In genomic region chr2:69822361-69823128, GRCm38 (mm10) we compare ENCODE assay signal across 7 mouse cellular contexts. TPM values are rescaled to one million over a fixed set of nuclear protein-coding genes. Genes with fewer than 3 reads are reported as not detected.
A peak's percentile ranks its signal among the peaks of the same experiment; 100 is the strongest.
DNase-seq lines count a peak whose midpoint lies in the region; ATAC-seq and TF ChIP-seq lines count a peak whose summit lies in the region.

No protein-coding gene starts in this region.

- no peaks in the 10 kb centered on the region for H3K9me3 ChIP-seq in forebrain, embryonic 16.5 days (ENCODE audit: control insufficient read depth, low read length)
- H3K9me3 ChIP-seq in hindbrain, embryonic 10.5 days: no peaks in the 10 kb centered on the region

- no peaks in the 10 kb centered on the region for H3K36me3 ChIP-seq in forebrain, embryonic 16.5 days (ENCODE audit: control insufficient read depth, insufficient read depth)
- peaks cover 13% of the 10 kb centered on the region; the same call in 1 of the 2 replicates for H3K36me3 ChIP-seq in hindbrain, embryonic 10.5 days

- no peak for TF ChIP-seq CTCF in cerebellum, adult 2 months (IDR thresholded peaks at IDR 0.05; ENCODE audit: borderline replicate concordance, insufficient read depth, low read depth, low read length)

- peak; percentile 77 for DNase-seq in R1 (ENCODE audit: low read depth, low spot score)
- peak; percentile 65 to 75 for DNase-seq in cerebellum, adult 2 months
- peak; percentile 78 for DNase-seq in hindbrain, embryonic 10.5 days (ENCODE audit: low spot score)
- DNase-seq in left cerebral cortex, postnatal 25 days (ENCODE audit: low spot score in 2 of 2): peak; percentile 56 to 57
- peak; percentile 64 for DNase-seq in right cerebral cortex, postnatal 25 days

- peak overlapping the region; percentile 64 for H3K4me2 ChIP-seq in forebrain, embryonic 16.5 days (ENCODE audit: low read length)

- peak overlapping the region; percentile 74 for H3K27ac ChIP-seq in cerebellum, adult 2 months (ENCODE audit: insufficient read depth, low read length)
- H3K27ac ChIP-seq in forebrain, embryonic 16.5 days (ENCODE audit: low read length): peak overlapping the region; percentile 93
- peak overlapping the region; percentile 98 for H3K27ac ChIP-seq in hindbrain, embryonic 10.5 days

- WGBS in cerebellum, adult 2 months: under 1% methylated on average over 72 of the region's 80 CpGs
- under 1% methylated on average over 79 of the region's 80 CpGs for WGBS in forebrain, embryonic 16.5 days
- under 1% methylated on average over 80 of the region's 80 CpGs for WGBS in hindbrain, embryonic 10.5 days

- no peak for TF ChIP-seq POLR2A in cerebellum, adult 2 months (IDR thresholded peaks at IDR 0.05; ENCODE audit: borderline replicate concordance, insufficient read depth, low read length)

- ATAC-seq in forebrain, embryonic 16.5 days: peak; percentile 72
- ATAC-seq in megakaryocyte progenitor cell, adult 5-6 weeks (replicated peaks; ENCODE audit: poor library complexity): peak; percentile 32

- intact Hi-C loops in left cerebral cortex, postnatal 25 days (cut with DNase I): no loop called here

- peak overlapping the region; percentile 96 for H3K9ac ChIP-seq in forebrain, embryonic 16.5 days (replicated peaks; ENCODE audit: low read depth, low read length)

- H3K4me3 ChIP-seq in cerebellum, adult 2 months (replicated peaks; ENCODE audit: insufficient read depth, low read depth, low read length): peak overlapping the region; percentile 79
- H3K4me3 ChIP-seq in forebrain, embryonic 16.5 days (replicated peaks; ENCODE audit: low read length): peak overlapping the region; percentile 81
- peak overlapping the region; percentile 87 for H3K4me3 ChIP-seq in hindbrain, embryonic 10.5 days

- H3K4me1 ChIP-seq in cerebellum, adult 2 months (ENCODE audit: control insufficient read depth, insufficient read depth, low read length): peaks cover 16% of the 10 kb centered on the region
- peaks cover 24% of the 10 kb centered on the region for H3K4me1 ChIP-seq in forebrain, embryonic 16.5 days (replicated peaks; ENCODE audit: control insufficient read depth, insufficient read depth, low read length)
- H3K4me1 ChIP-seq in hindbrain, embryonic 10.5 days (replicated peaks): peaks cover 33% of the 10 kb centered on the region

- H3K27me3 ChIP-seq in cerebellum, adult 2 months (ENCODE audit: control insufficient read depth, insufficient read depth, low read length): no peaks in the 10 kb centered on the region
- H3K27me3 ChIP-seq in forebrain, embryonic 16.5 days (replicated peaks; ENCODE audit: control insufficient read depth, insufficient read depth, low read length): no peaks in the 10 kb centered on the region
- no peaks in the 10 kb centered on the region for H3K27me3 ChIP-seq in hindbrain, embryonic 10.5 days (ENCODE audit: insufficient read depth, poor library complexity, severe bottlenecking)

RNA-seq across cellular contexts. Expression of gene Klhl23, which starts 0.8 kb away (rescaled TPM):
- 25.6 and 28.8 TPM in 2 replicates for polyA plus RNA-seq in cerebellum, adult 2 months (2012; rRNA removed)
- polyA plus RNA-seq in forebrain, embryonic 16.5 days (2015; fragmentation: Nextera tagmentation; extraction: Ambion mirVana): 71.7 and 81.2 TPM in 2 replicates
- polyA plus RNA-seq in hindbrain, embryonic 10.5 days (2016; fragmentation: Nextera tagmentation; extraction: Ambion mirVana): 23.1 and 23.2 TPM in 2 replicates
- total RNA-seq in left cerebral cortex, postnatal 25 days (2021): 10 to 100 TPM; 64.3 to 65.9 TPM
- 15.1 and 18.7 TPM in 2 replicates for total RNA-seq in megakaryocyte progenitor cell, adult 5-6 weeks (2015)
- 28.6 and 30.4 TPM in 2 replicates for total RNA-seq in megakaryocyte progenitor cell, adult 5-6 weeks (2017)

RNA-seq across cellular contexts. Expression of gene Phospho2, which starts 33.1 kb away (rescaled TPM):
- 48.8 and 51.7 TPM in 2 replicates for polyA plus RNA-seq in cerebellum, adult 2 months (2012; rRNA removed)
- polyA plus RNA-seq in forebrain, embryonic 16.5 days (2015; fragmentation: Nextera tagmentation; extraction: Ambion mirVana): 35.7 and 40.5 TPM in 2 replicates
- 28.3 and 30.4 TPM in 2 replicates for polyA plus RNA-seq in hindbrain, embryonic 10.5 days (2016; fragmentation: Nextera tagmentation; extraction: Ambion mirVana)
- total RNA-seq in left cerebral cortex, postnatal 25 days (2021): 10 to 100 TPM; 23.0 to 24.7 TPM
- total RNA-seq in megakaryocyte progenitor cell, adult 5-6 weeks (2015): 24.5 and 25.3 TPM in 2 replicates
- total RNA-seq in megakaryocyte progenitor cell, adult 5-6 weeks (2017): 21.9 and 25.0 TPM in 2 replicates

RNA-seq across cellular contexts. Expression of gene Ccdc173, which starts 33.2 kb away (rescaled TPM):
- polyA plus RNA-seq in cerebellum, adult 2 months (2012; rRNA removed): 2.2 and 2.4 TPM in 2 replicates
- 1.9 and 2.5 TPM in 2 replicates for polyA plus RNA-seq in forebrain, embryonic 16.5 days (2015; fragmentation: Nextera tagmentation; extraction: Ambion mirVana)
- polyA plus RNA-seq in hindbrain, embryonic 10.5 days (2016; fragmentation: Nextera tagmentation; extraction: Ambion mirVana): 3.0 and 4.0 TPM in 2 replicates
- 1 to 10 TPM; 2.1 to 2.9 TPM for total RNA-seq in left cerebral cortex, postnatal 25 days (2021)
- total RNA-seq in megakaryocyte progenitor cell, adult 5-6 weeks (2015): 1.8 and 2.5 TPM in 2 replicates
- 0.54 and 3.3 TPM in 2 replicates for total RNA-seq in megakaryocyte progenitor cell, adult 5-6 weeks (2017)

RNA-seq across cellular contexts. Expression of gene Ssb, which starts 38.8 kb away (rescaled TPM):
- 91.0 and 92.8 TPM in 2 replicates for polyA plus RNA-seq in cerebellum, adult 2 months (2012; rRNA removed)
- polyA plus RNA-seq in forebrain, embryonic 16.5 days (2015; fragmentation: Nextera tagmentation; extraction: Ambion mirVana): 265 and 292 TPM in 2 replicates
- 215 and 355 TPM in 2 replicates for polyA plus RNA-seq in hindbrain, embryonic 10.5 days (2016; fragmentation: Nextera tagmentation; extraction: Ambion mirVana)
- 100 to 1,000 TPM; 119 to 125 TPM for total RNA-seq in left cerebral cortex, postnatal 25 days (2021)
- total RNA-seq in megakaryocyte progenitor cell, adult 5-6 weeks (2015): 421 and 424 TPM in 2 replicates
- total RNA-seq in megakaryocyte progenitor cell, adult 5-6 weeks (2017): 505 and 604 TPM in 2 replicates

Comparison
In these comparisons a context has a peak if more than half of its experiments do, and no peak if none do; other contexts are left out.
1. Peak in every context shown above with its lines: DNase-seq, ATAC-seq, H3K4me3 ChIP-seq and H3K27ac ChIP-seq.